Mouse (Mus musculus): ENCODE results near the gene Bcl2.

DNA sequence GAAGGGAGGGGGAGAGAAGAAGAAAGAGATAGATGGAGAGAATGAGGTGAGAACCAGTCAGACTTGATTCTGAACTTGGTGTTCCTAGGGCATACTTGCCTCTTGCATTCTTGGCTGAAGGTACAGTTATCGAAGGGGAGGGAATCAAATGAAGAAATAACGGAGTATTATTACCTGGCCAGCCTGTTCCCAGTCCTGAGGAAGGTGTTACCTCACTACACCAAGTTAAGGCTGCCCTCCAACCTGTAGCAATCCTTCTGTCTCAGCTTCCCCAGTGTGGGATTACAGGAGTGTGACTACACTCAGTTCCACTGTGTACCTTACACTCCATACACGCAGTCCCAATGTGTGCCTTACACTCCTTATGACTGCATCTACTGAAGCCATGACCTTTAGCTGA, 151.3 kb downstream of the Bcl2 start:
- TF ChIP-seq CTCF (IDR thresholded peaks at IDR 0.05; ENCODE audit: low read depth) (no peak), EP300 (IDR thresholded peaks at IDR 0.05; ENCODE audit: low read depth) (no peak)

All from heart, postnatal 0 days (tissue).